Mouse (Mus musculus) brown adipose tissue, adult 24 weeks (tissue): ENCODE results near the gene Ormdl3. TPM values are rescaled to one million over a fixed set of nuclear protein-coding genes. Genes with fewer than 3 reads are reported as not detected.
A peak's percentile ranks its signal among the peaks of the same experiment; 100 is the strongest.

Experiments used
- H3K27ac ChIP-seq: fragments of 200-500 bp; replicated peaks from 2 replicates; pipeline ENCODE4 v1.5.1; 2012; ENCODE audit warnings: low read depth, mild to moderate bottlenecking, low read length
- H3K4me1 ChIP-seq: fragments of 200-500 bp; 2 replicates; pipeline ENCODE4 v1.6.1; 2012; ENCODE audit warnings: low read length, mixed read lengths; ENCODE audit not compliant: control insufficient read depth, insufficient read depth, insufficient read length
- H3K4me3 ChIP-seq: fragments of 200-500 bp; 2 replicates; pipeline ENCODE4 v1.5.1; 2012; ENCODE audit warnings: low read depth, mild to moderate bottlenecking, low read length, moderate library complexity; ENCODE audit not compliant: insufficient read depth
- polyA plus RNA-seq: library from polyadenylated mRNA; stranded (reverse); fragments of >200 nt; gene quantifications from 2 replicates; pipeline ENCODE4 v1.2.4, GENCODE M21; 2012; ENCODE audit not compliant: missing spikeins, insufficient read depth, insufficient read length

Ormdl3 gene
- polyA plus RNA-seq, 1 experiment = 276 TPM

GRCm38 (mm10) chr11:98597991-98598390, 10.8 kb upstream of the Ormdl3 start, which contains the start of gene Lrrc3c:
TSS of gene Lrrc3c (plus strand) at chr11:98598291.
- no peaks in the 10 kb centered on the region; the same call in 1 of the 2 replicates for H3K4me1 ChIP-seq
- no peak within 1 kb of the TSS for H3K27ac ChIP-seq
- peak within 1 kb of the TSS; percentile 19; the same call in 1 of the 2 replicates for H3K4me3 ChIP-seq

DNA sequence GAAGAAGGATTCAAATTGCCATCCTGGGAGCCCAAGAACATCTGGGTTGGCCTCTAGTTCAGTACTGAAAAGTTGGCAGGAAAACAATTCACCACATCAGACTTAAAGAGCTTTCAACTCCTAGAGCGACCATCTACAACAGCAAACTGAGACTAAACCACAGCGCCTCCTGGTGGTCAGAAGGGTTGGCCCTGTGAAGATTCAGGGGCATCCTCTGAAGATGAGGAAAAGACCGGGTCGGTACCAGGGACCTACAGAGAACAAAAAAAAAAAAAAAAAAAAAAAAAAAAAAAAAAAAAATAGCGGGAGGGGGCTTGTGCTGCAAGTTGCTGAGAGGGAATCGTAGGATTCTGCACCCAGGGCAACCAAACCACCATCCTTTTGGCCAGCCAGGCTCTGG, 10.2 kb upstream of the Ormdl3 start:
- Histone ChIP-seq H3K27ac (no peak overlapping the region), H3K4me3 (no peak overlapping the region), H3K4me1 (no peaks in the 10 kb centered on the region; the same call in 1 of the 2 replicates)

GRCm38 (mm10) chr11:98595955-98596354, 8.8 kb upstream of the Ormdl3 start:
- H3K27ac ChIP-seq = no peak overlapping the region
- H3K4me1 ChIP-seq = no peaks in the 10 kb centered on the region
- H3K4me3 ChIP-seq = no peak overlapping the region

DNA sequence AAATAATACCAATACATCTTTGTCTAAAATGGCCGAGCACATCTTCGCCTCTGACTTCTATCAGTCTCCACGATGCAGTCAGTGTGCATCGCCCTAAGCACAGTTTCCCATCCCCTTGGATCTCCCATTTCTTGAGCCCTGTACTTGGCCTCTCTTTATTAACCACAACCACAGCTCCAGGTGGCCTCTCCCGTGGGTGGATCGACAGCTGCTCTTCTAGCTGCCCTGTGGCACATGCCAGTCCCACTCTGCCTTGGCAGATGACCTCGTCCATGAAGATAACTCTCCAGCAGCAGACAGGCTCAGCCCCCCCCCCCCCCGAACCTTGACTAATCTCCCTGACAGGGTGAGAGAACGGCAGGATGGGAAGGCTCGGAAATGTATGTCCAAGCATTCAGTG, 8.3 kb upstream of the Ormdl3 start:
- Histone ChIP-seq H3K4me3 (no peak overlapping the region), H3K4me1 (no peaks in the 10 kb centered on the region)

GRCm38 (mm10) chr11:98595021-98595420, 7.9 kb upstream of the Ormdl3 start:
- no peak overlapping the region for H3K27ac ChIP-seq
- H3K4me3 ChIP-seq = no peak overlapping the region
- no peaks in the 10 kb centered on the region for H3K4me1 ChIP-seq

More for the DNA sequence above, 8.3 kb upstream of the Ormdl3 start:
- H3K27ac ChIP-seq = no peak overlapping the region

DNA sequence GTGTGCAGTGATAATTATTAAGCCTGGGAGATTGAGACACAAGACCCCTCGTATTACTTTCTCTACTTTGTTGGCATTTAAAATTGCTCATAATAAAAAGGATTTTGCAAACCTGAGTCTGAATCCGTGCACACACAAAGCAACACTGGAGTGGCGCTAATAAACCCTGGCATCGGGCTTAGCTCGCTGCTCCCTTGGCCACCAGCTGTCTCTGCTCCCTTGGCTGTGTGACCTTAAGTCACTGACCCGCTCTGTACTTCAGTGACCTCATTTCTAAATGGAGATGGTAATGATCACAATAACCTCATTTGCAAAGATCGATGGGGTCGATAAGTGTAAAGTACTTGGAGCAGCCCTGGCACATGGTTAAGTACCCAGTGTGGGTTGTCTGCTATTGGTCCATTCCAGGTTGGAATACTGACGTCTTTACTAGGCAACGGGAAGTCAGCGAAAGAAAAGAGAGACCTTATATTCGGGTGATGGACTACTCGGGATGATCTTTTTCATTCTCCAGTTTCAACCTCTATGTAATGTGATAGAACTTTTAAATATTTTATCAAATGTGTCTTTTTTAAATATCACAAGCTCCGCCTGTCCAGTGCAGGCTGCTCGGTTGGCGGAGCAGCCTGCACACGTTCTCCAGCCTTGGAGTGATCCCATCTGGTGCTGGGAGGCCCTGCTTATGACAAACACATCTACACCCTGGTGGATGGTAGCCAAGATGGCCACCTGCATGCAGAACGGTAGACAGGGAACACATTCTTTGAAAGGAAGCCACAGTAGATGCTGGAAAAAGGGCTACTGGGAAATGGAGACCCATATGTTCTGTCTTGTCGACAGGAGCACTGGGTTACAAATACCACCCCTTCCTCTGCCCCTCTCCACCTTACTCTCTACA, 3.6 kb upstream of the Ormdl3 start:
- no peak overlapping the region for H3K27ac ChIP-seq
- H3K4me1 ChIP-seq = no peaks in the 10 kb centered on the region
- no peak overlapping the region for H3K4me3 ChIP-seq

GRCm38 (mm10) chr11:98589306-98589705, 2.1 kb upstream of the Ormdl3 start:
- Histone ChIP-seq H3K4me3 (no peak overlapping the region), H3K27ac (peak overlapping the region; percentile 92), H3K4me1 (no peaks in the 10 kb centered on the region)

DNA sequence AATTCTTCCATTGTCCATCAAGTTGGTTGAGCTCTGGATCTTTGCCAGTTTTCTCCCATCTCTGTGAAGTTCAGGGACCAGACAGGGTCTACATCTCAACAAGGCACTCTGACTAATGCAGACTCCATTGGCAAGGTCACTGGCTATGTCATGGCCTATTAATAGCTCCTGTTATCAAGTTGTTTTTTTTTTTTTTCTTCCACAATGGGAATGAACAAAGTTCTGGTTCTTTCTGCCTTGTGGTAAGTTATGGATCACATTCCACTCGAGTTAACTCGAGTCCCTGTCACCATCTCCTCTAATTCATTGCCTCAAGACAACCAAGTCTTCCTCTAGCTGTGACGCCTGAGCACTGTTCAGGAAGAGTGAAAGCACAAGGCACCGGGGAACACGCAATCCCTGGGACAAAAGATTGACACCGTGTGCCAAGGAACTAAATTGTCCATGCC, 1.7 kb upstream of the Ormdl3 start:
- H3K4me3 ChIP-seq = no peak overlapping the region
- peak overlapping the region; percentile 92 for H3K27ac ChIP-seq
- no peaks in the 10 kb centered on the region for H3K4me1 ChIP-seq

- H3K27ac ChIP-seq = peak overlapping the region; percentile 92
- peaks cover 5% of the 10 kb centered on the region for H3K4me1 ChIP-seq
- peak overlapping the region; percentile 64 for H3K4me3 ChIP-seq
Observed at GRCm38 (mm10) chr11:98587684-98588546, 747 bp upstream of the Ormdl3 start.

DNA sequence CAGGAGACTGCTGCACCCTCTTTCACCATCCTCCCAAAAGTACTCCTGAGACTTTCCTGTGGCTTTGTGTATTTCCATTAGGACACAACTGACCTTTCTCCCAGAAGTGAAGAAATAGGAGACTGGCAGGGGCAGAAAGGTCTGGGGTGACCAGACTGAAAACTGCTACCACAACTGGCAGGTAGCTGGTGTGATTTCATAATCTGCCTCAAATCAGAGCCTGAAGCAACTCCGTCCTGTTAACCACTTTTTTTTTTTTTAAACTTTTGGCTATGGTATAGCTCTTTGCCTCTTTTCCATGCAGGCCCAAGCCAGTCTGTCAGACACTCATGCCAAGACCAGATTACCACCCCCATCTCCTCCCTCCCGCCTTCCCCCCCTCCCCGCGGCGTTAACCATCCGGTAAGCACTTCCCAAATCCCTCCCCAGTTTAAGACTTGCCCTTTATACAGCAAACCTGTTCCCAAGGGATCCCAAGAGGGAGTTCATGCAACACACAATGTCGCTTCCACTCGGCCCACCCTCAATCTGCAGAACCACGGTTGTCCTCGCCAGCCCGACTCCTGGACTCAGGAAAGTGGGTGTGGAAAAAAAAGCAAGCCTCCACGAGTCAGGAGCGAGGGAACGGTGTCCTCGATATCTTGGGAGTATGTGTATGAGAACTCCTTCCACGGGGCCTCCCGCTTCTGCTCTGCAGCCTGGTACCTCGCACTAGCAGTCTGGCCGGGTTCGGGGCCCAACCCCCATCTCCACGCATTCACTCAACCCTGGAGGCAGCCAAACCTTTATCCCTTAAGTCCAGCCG, 879 bp downstream of the Ormdl3 start:
- H3K27ac ChIP-seq = peak overlapping the region; percentile 99
- peaks cover 15% of the 10 kb centered on the region for H3K4me1 ChIP-seq

GRCm38 (mm10) chr11:98584629-98585177, 2.5 kb downstream of the Ormdl3 start:
- Histone ChIP-seq H3K4me3 (peak overlapping the region; percentile 64), H3K27ac (peak overlapping the region; percentile 99), H3K4me1 (peaks cover 29% of the 10 kb centered on the region)

More for the DNA sequence above, 879 bp downstream of the Ormdl3 start:
- H3K4me3 ChIP-seq = peak overlapping the region; percentile 86

DNA sequence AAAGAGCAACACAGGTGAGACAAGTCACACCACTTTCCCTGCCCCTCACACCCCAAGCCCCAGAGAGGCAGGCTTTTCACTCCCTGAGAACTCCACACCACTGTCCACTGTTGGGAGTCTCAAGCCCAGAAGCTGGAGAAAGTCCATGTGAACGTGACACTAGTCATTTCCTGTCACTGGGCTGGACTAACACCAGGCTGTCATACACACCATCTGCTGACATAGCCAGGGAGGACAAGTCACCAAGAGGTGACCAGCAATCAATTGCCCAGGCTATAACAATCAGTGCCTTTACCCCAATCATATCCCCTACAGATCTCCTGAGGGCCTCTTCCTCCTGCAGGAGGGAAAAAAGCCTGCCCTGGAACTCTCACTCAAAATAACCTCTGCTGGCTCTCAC, 3.0 kb downstream of the Ormdl3 start:
- H3K4me1 ChIP-seq = peaks cover 31% of the 10 kb centered on the region
- H3K4me3 ChIP-seq = peak overlapping the region; percentile 37

GRCm38 (mm10) chr11:98583571-98583970, 3.6 kb downstream of the Ormdl3 start:
- peak overlapping the region; percentile 99 for H3K27ac ChIP-seq
- peaks cover 31% of the 10 kb centered on the region for H3K4me1 ChIP-seq
- no peak overlapping the region for H3K4me3 ChIP-seq

More for the DNA sequence above, 3.0 kb downstream of the Ormdl3 start:
- peak overlapping the region; percentile 99 for H3K27ac ChIP-seq

GRCm38 (mm10) chr11:98583265-98583552, 4.0 kb downstream of the Ormdl3 start:
- peaks cover 31% of the 10 kb centered on the region for H3K4me1 ChIP-seq

More at GRCm38 (mm10) chr11:98583265-98583552, 4.0 kb downstream of the Ormdl3 start:
- Histone ChIP-seq H3K27ac (peak overlapping the region; percentile 68), H3K4me3 (no peak overlapping the region)
